Mouse (Mus musculus) frontal cortex, postnatal 14 days (tissue): ENCODE measurements around the gene Thap11.
A peak's percentile ranks its signal among the peaks of the same experiment; 100 is the strongest.

Experiments used
- DNase-seq, 2 experiments: peaks; one replicate each; pipeline ENCODE4 v3.0.0; 2022; ENCODE audit warnings: low spot score in 2 of 2

The Thap11 gene

DNA sequence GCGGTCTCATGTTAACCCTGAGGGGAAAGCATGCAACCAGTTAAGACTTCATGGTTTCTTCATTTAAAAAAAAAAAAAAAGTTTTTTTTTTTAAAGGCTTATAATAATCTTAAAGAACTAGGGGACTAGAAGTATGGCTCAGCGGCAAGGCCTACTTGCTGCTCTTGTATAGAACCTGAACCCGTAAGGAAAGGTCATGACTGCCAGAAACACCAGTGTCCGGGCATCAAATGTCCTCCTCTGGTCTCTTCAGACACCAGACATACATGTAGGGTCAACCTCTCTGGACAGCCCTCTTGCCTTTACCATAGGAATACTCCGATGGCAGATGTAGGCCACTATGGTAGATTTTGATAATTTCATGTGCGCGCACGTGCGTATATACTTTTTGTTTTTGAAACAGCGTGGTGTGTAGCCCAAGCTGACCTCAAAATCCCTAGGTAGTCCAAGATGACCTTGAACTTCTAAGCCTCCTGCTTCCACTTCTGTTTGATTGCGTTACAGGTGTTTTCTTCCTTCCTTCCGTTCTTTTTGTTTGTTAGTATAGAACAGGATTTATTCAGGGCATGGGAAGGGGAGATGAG is 2.7 kb upstream of the Thap11 start:
- no peak for DNase-seq

DNA sequence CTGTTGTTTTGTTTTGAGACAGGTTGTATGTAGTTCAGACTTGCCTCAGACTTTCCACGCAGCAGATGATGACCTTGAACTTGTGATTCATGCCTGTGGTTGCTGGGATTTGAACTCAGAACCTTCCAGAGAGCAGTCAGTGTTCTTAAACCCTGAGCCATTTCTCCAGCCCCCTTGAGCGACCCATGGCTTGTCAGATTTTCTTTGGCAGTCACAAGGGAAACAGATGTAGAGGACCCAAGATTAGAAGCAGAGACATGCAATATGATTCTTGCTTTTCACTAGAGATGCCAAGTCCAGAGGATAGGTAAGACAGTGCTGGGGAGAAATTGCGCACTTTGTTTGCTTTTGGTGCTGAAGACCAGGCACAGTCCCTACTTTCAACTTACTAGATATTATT is 1.8 kb upstream of the Thap11 start, which contains the start of gene Cenpt:
Gene Cenpt, minus strand, starts transcription at position 101 of the 400 bp plus-strand sequence.
- DNase-seq: no peak

DNA sequence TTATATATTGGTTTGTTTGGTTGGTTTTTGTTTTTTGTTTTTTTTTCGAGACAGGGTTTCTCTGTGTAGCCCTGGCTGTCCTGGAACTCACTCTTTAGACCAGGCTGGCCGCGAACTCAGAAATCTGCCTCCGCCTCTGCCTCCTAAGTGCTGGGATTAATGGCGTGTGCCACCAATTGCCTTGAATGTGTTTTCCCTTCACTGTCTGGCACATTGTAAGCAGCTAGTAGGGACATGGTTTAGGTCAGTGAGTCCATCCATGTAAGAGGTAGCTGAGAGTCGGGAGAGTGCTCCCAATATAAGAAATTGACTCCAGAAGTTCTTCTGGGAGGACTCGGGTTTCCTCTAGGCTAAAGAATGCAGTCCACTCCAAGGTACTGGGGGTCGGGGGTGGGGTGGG is 629 bp upstream of the Thap11 start:
- no peak for DNase-seq

DNA sequence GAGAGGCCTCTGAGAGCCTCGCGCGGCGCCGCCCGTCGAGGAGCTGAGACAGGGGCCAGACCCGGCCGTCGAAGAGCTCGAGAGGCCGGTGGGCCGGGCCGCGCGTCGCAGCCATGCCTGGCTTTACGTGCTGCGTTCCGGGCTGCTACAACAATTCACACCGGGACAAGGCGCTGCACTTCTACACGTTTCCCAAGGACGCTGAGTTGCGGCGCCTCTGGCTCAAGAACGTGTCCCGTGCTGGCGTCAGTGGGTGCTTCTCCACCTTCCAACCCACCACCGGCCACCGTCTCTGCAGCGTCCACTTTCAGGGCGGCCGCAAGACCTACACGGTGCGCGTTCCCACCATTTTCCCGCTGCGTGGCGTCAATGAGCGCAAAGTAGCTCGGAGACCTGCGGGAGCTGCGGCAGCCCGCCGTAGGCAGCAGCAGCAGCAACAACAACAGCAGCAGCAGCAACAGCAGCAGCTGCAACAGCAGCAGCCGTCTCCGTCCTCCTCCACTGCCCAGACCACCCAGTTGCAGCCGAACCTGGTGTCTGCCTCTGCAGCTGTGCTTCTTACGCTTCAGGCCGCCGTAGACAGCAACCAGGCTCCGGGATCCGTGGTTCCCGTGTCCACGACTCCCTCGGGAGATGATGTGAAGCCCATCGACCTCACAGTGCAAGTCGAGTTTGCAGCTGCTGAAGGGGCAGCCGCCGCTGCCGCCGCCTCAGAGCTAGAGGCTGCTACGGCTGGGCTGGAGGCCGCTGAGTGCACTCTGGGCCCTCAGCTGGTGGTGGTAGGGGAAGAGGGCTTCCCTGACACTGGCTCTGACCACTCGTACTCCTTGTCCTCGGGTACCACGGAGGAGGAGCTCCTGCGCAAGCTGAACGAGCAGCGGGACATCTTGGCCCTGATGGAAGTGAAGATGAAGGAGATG is 576 bp downstream of the Thap11 start:
- DNase-seq: peak; percentile 39 to 58

DNA sequence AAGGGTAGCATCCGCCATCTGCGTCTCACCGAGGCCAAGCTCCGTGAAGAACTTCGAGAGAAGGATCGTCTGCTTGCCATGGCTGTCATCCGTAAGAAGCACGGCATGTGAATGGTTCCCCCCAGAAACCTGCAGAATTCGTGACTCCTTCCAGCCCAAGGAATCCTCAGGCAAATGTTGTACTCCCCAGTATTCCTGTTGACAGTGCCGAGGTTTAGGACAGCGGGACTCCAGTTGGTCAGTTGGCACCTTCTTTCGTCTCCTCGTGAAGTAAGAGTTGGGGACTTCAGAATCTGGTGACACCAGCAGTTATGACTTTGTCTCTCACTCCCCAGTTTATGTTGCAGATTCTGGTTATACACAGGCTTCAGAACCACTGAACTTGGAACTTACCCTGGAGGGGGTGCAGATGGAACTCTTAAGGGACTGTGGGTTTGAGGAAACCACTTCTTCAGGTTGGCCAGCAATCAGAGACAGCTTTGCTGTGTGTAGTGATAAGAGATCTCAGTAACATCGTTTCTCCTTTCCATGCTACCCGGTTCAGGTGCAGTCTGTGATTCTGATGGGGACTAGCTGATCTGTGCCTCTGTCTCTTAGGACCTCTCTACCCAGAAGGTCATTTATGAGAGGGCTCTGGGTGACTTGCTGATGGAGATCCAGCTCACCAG is 1.4 kb downstream of the Thap11 start:
- DNase-seq: no peak

DNA sequence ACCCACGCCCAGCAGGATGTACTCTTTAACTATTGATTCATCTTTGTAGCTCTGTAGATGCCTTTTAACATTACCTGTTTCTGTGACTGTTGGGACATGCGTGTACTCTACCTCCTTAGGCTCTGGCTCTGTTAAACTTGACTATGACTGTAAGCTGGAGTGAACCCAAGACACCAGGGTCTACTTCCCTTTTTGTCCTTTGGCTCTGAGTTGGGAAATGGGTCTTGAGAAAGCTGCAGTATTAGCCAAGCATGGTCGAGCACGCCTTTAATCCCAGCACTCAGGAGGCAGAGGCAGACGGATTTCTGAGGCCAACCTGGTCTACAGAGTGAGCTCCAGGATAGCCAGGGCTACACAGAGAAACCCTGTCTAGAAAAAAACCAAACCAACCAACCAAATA is 3.6 kb downstream of the Thap11 start:
- DNase-seq: no peak

DNA sequence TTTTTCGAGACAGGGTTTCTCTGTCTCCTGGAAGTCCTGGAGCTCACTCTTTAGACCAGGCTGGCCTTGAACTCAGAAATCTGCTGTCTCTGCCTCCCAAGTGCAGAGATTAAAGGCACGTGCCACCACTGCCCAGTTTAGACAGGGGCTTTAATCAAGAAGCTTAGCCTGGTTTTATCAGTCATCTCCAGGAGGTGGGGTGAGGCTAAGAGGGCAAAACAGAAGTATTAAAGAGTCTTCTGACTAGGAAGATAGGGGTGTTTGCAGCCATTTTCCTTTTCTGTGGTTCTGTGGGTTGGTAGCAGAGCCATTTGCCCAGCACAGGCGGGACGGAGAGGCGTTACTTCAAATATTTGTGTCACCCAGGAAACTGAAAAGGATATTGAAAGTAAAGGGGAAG is 4.4 kb downstream of the Thap11 start:
- DNase-seq: no peak

DNA sequence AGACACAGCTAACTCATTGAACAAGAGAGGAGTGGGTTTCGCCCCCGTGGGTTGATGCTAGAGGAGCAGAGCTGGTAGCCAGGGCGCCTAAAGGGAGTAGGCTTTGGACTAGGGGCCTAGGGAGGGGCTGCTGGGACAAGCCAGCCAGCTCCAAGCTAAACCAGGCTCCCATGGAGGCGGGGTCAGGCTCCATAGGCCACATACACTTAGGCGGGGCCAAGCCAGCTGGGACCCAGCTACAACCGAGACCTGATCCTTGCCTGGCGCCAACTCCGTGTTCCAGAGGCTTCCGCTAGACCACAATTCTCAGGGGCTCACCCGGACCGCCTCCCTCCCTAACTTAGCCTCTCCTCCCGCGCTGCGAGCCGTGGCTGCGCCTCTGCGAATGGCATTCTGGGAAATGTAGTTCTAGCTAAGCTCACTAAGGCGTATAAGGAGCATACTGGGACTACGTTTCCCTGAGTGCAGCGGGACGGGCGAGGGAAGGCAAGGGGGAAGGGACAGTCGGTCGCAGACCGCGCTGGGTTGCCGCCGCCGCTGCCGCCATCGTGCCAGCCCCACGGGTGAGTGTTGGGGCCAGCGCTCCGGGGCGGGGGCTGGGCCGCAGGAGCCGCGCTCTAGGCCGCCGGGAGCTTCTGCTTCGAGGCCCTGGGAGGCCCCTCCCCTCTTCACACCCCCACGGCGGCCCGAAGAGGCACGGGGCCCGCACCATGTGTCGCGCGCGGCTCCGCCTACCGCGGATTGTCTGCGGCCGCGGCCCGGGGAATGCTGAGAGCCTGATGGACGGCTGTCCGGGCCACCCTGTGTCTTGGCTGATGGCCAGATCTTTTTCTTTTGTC is 5.4 kb downstream of the Thap11 start, which contains the start of gene Nutf2:
Gene Nutf2, plus strand, starts transcription at position 438 of the 839 bp plus-strand sequence.
- DNase-seq: peak; percentile 91 to 94

DNA sequence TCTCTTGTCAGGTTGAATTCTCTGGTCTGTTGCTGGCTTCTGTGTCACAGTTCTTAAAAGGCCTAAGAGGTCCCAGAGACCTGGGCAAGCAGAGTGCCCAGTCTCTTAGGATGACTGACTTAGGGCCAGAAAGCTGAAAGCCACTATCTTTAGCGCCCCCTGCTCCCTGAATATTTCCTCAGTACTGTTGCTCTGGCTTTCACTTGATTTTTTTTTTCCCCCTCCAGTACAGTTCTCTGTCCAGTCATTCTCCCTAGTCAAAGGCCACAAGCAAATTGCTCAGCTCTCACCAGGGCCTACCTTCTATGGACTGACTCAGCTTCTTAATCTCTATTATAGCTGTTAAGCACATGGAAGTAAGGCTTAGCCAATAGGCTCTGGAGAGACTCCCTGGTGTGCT is 7.0 kb downstream of the Thap11 start:
- DNase-seq: no peak

DNA sequence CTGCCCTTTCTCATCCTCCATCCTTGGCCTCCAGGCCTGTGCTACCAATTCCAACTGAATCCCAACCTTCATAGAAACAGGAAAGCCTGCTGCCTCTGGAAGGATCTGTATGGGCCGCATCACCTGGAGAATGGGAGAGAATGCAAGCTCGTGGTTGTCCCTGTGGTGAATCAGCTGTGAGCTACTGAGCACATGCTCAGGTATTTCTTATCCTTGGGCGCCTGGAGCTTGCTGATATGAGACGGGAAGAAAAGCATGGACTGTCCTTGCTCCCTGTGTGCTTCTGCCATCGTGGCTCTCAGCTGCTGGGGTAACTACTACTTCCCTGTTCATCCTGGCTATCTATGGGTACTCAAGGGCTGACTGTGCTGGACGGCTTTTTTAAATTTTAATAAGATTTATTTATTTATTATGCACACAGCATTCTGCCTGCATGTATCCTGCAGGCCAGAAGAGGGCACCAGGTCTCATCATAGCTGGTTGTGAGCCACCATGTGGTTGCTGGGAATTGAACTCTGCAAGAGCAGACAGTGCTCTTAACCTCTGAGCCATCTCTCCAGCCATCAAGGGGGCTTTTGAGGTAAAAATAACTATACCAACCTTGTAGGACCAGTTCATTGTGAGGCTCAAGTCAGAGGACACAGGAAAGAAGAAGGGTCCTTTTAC is 11.6 kb downstream of the Thap11 start:
- no peak for DNase-seq

DNA sequence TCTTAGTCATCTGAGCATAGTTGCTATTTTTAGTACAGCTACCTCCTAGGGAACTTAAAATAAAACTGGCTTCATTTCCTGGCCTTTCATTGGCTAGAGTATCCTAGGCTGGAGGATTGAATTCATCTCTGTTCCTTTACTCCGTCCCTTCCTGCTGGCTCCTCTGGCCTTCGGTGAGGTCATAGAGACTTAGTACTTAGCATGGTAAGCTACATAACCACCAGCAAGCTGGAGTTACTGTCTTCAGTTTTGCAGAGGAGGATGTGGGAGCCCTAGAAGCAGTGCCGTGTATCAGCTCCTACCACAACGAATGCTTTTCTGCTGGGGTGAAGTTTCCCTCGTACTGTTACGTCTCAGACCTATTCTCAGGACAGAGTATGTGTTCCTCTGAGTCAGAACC is 19.4 kb downstream of the Thap11 start:
- DNase-seq: no peak

DNA sequence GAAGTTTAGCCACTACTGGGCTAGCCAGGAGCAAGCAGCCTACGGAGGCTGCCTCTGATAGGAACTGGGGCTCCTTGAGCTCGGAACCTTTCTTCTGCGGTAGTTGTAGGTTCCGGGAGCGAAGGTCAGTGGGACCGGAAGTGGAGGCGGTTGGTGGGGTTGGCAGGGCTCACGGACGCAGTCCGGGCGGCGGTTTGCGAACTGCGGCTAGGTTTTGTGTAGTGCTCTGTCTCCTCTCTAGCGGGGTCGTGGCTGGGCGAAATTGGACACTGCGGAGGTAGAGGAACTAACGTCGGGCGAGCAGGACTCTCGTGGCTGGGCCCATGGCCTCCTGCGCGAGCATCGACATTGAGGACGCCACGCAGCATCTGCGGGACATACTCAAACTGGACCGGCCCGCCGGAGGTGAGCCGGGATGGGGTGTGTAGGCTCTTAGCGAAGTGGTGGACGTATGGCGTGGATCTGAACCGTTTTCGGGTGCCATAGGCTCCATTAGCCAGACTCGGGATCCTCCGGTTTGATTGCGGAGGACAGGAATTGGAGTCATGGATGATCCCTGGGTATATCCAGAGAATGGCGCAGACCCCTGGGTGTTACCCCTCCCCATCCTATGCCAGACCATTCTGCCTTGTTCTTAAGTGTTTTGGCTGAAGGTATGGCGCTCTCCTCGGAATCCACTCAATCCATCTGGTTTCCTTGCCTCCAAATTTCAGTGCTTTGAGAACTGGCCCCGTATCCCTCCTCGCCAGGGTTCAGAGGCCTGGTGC is 26.0 kb downstream of the Thap11 start, which contains the start of gene Edc4:
Gene Edc4, plus strand, starts transcription at position 128 of the 767 bp plus-strand sequence.
- DNase-seq: peak; percentile 71 to 80

DNA sequence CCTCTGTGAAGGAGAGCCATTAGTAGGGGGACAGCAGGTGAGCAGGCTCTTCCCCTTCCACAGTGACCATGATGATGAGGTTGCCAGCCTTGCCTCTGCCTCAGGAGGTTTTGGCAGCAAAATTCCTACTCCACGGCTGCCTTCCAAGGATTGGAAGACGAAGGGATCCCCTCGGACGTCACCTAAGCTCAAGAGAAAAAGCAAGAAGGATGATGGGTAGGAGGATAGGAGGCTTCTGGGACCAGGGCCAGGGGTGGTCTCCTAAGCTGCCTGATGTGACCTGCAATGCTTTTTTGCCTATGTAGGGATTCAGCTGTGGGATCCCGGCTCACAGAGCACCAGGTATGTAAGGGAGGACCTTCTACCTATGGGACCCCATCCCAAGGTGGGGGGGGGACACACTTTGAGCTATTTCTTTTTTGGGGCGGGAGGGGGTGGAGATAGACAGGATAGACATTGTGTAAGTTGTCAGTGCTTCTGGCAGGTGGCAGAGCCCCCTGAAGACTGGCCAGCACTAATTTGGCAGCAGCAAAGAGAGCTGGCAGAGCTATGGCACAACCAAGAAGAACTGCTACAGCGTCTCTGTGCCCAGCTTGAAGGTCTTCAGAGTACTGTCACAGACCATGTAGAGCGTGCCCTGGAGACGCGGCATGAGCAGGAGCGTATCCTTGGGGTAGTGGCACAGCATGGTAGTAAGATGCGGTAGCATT is 35.0 kb downstream of the Thap11 start:
- DNase-seq: no peak

DNA sequence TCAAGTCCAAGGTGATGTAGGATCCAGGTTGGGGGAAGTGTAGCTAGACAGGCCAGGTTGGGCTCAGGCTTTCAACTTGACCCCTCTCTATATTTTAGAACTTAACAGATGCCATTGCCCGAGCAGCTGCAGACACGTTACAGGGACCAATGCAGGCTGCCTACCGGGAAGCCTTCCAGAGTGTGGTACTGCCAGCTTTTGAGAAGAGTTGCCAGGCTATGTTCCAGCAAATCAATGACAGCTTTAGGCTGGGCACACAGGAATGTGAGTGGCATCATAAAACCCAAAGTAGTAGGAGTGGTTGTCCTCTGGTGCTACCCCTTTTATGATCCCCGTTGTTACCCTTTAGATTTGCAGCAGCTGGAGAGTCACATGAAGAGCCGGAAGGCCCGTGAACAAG is 35.9 kb downstream of the Thap11 start:
- no peak for DNase-seq

DNA sequence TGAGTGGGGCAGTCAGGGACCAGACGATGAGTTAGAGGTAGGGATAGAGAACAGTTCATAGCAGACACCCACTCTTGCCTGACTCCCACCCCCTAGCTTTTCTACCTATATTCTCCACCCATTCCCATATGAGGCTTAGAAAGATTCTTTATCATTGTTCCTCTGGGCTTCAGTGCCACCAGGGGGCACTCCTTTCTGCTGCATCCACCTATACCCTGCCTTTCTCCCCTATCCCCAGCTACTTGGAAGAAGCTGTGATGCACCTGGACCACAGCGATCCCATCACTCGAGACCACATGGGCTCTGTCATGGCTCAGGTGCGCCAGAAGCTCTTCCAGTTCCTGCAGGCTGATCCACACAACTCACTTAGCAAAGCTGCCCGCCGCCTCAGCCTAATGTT is 37.5 kb downstream of the Thap11 start:
- DNase-seq: no peak

DNA sequence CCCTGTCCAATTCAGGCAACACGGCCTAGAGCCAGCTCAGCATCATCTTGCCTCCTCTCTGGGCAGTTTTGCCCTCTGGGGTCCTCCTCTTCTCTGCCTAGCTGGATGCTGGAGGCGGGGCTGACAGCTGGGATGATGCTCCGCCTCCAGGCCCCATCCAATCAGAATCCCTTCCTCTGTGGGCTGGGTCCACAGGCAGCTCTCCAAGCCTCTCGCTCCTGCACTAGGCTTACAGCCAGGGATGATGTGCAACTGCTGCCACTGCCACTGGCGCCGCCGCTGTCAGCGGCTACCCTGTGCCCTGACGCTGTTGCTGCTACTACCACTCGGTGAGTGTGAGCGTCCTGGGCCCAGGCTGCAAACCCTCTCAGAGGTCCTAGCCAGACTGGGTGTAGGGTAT is 38.4 kb downstream of the Thap11 start, which contains the start of gene Nrn1l:
Gene Nrn1l, plus strand, starts transcription at position 229 of the 400 bp plus-strand sequence.
- DNase-seq: peak; percentile 61 to 78

DNA sequence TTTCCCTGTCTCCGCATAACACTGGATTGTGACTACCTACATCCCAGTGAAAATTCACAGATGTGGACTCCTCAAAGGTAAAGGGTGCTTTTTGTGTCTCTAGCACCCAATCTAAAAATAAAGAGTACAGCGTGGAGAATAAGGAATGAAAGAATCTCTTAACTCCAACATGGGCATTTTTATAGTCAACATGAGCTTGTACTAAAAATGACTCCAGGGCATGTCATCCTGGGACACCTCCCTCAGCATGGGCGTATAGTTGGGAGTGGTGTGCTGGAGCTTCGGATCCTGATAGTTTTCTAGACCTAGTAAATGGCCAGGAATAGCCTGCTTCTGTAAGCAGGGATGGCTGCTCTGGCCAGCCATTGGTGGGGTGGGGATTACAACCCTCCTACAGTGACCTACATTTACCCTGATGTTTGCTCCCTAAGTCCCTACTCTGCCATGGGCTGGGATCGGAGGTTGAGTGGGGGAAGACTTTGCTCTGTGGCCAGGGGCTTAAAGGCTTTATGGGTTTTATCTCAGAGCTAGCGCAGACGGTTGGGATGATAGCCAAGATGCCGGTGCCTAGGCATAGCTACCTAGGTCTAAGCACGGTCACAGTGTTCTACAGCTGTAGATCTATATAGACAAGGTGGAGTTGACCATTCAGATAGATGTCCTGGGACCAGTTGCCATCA is 43.0 kb downstream of the Thap11 start:
- DNase-seq: no peak

DNA sequence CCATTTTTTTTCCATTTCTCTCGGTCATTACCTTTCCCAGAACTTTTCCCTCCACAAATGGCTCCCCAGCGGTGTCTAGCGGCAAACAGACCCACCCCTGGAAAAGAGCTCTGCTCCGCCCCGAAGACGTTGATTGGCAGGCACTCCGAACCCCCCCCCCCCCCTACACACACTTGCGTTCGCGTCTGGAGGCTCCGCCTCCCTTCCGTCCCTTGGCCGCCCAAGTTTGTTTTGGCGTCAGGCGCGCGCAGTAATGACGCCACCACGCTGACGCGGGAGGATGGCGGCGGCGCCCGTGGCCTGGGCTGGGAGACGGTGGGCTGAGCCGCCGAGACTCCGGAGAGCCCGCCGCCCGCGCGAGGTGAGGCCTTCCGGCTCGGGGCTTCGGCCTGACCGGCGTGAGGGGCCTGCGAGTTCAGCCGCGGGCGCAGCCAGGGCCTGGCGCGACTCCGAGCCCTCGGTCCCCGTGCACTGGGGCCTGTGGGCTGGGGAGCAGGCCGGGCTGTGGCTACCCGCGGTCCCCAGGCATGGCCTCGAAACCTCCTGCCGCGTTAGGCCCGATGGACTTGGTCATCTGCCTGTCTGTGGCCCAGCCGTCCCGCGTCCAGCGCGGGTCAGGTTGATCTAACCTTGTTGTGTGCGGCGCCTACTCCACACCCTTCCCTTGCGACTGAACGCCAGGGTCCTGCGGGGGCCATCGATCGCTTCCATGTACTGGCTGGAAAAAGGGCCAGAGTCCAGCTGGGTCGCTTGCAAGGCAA is 45.4 kb downstream of the Thap11 start, which contains the start of gene Pskh1:
Gene Pskh1, plus strand, starts transcription at position 262 of the 761 bp plus-strand sequence.
- DNase-seq: peak; percentile 79 to 87
